Mouse (Mus musculus) thymus, postnatal 25 days (tissue): Measurements from ENCODE around the gene Elovl5.
"Not testable (repeated sequence)": the region's sequence is repeated elsewhere in the genome, so short reads cannot be mapped to it uniquely, and the experiment has no call there.

Experiments
- DNase-seq: peaks from one replicate; pipeline ENCODE4 v3.0.0; 2022

The Elovl5 gene

DNA sequence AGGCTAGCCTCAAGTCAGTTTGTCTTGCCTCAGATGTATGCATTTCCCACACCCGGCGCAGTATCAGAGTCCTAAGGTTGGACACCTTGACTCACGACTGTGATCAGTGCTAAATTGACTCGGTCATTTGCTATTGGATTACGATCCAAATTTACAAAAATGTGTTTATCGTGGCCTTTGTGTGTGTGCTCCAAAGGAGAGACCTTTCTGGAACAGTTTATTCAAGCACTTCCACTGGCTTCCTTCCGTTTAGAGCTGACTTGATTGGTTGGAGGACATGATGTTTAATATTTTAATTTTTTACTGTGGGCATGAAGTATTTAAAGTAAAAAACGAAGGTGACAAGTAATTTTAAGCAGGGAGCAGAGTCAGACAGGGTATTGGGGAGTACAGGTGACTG is 38.8 kb downstream of the Elovl5 start:
- DNase-seq = no peak

DNA sequence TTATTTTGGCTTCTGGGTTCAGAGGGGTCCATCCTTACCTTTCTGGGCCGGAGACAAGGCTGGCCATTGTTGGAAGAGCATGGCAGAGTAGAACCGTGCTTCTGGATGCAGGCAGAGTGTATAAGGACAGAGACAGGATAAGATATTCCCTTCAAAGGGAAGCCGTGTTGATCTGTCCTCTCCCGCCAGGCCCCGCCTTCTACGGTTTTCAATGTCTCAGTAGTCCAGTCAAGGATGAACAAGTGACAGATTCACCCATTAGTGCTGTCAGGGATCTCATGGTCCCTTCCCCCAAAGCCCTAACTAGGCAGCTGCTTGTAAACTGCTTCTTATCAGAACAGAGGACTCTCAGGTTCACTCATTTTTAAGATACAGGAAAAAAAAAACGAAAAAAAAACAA is 41.2 kb downstream of the Elovl5 start:
- no peak for DNase-seq

- no peak for DNase-seq
Measured at GRCm38 (mm10) chr9:77959759-77960158, 42.6 kb downstream of the Elovl5 start.

- DNase-seq = no peak
Measured at GRCm38 (mm10) chr9:77961350-77961749, 44.2 kb downstream of the Elovl5 start.

- DNase-seq = no peak
Measured at GRCm38 (mm10) chr9:77964084-77964483, 46.9 kb downstream of the Elovl5 start.

GRCm38 (mm10) chr9:77965287-77965686 is 48.1 kb downstream of the Elovl5 start:
- no peak for DNase-seq

DNA sequence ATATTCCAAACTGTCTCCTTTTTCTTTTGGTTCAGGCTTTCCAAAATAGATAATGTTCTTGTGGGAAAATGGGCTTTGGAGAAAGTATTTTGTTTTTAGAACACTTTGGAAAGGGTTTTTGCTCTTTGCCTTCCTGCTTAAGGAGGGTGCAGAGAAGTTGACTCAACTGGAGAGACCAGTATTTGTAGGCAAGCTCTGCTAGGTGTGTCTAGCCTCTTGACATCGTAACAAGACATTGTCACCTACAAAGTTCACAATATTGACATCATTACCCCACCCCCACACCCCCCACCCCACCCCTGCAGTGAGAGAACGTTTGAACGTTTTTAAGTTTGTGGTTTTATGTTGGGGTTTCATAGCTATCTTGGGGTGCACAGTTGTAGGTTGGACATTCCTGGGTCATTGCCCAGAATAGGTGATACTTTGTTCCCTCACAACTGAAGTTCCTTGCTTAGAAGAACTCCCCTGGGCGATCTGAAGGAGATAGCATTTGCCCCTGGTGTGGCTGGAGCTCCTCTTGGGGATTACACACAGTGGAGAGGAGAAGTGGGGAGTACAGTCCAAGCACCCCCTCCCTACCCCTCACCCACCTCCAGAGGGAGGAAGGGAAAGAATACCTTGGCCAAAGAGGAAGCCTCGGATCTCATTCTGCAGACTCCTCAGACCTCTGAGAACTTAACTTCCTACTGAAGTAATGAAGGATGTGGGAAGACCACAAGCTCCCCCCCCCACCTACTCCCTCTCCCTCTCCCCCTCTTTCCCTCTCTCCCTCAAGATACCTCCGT is 48.8 kb downstream of the Elovl5 start:
- no peak for DNase-seq

DNA sequence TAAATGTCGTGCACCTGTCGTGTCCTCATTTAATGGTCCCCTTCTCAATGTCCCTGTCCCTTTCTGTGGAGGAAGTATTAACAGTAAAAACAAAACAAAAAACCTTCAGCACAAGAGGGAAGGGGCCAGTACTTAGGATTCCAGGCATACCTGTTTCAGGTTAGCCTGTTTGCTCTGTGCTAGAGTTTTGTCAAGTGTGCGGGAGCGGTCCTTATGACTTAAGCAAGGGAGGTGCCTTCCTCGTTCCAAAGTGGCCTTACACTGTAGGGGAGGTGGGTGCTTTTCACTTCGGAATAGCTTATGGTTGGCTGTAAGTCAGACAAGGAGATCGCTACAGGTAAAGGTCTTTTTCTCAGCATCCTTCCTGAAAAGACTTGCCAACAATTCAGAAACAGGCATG is 49.7 kb downstream of the Elovl5 start:
- DNase-seq = no peak

DNA sequence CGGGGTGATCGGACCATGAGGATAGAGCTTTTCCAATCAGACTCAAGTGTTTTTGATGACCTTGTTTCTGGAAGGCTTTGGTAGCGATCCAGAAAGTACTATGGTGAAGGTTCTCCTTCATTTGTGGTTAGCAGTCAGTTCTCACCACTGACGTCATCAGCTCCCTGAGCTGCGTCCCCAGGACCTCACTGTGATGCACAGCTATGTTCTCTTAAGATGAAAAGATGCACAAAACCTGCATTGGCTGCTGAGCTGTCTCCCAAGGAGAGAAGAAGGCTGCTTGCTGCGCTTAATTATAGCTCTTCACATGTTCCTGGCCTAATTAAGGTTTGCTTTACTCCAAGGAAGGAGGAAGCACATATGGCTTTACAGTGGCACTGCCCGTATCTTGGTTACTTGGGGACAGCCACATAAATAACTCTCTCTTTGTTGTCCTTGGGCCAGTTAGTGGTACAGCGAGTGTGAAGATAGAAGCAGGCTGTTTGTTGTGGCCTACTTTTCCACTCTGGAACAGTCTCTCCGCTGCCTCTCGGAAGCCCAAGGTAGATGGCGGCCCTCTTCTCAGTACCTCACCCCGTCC is 50.5 kb downstream of the Elovl5 start:
- DNase-seq = no peak

DNA sequence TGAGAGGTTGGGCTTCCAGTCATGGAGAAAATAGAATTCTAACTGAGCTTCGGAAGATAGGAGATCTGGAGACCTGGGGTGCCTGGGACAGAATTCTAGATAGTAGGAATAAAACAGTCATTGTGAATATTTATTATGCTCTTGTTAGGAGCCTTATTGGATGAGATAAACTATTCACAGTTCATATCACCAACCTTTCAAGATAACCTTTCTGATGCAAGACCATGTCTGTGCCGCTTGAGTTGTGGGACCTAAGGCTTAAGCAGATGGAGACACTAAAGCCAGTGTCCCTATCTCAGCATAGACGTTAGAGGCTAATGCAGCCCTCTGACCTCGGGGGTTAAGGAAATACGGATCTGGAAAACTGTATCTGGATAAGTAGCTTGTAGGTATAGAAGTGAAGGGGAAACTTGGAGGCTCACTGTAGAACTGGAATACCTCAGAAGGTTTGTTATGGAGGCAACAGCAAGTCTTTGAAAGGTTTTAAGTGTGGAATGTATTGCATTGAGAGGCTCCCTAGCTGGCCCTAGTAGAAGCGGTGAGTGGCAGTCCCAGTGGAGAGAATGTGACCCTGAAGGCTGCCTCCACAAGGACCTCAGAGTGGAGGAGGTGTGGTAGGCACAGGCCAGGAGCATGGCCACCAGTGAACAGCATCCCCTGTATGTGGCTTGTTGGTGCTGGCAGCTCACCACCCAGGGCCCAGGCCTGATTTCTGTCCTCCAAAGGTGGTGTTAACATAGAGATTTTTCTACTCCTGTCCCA is 52.2 kb downstream of the Elovl5 start:
- DNase-seq = no peak

- no peak for DNase-seq
Measured at GRCm38 (mm10) chr9:77979000-77979399, 61.8 kb downstream of the Elovl5 start.

GRCm38 (mm10) chr9:77982616-77983015 is 65.5 kb downstream of the Elovl5 start:
- DNase-seq = no peak

DNA sequence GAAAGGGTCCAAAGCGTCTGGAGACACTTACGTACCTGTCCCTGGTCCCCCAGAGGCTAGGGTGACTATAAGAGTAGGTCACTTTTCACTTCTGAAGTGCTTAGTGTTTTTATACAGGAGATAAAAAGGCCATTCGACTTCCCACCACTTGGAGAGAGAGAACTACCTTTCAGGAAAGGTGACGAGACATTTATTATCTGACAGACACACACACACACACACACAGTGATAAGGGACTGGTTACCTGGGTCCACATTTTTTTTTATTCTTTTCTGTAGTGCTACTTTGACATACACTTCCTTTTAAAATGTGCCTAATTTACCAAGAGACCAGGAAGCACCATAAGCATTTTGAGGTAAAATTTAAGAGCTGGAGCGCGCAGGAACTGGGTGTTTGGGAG is 66.4 kb downstream of the Elovl5 start:
- DNase-seq = no peak

DNA sequence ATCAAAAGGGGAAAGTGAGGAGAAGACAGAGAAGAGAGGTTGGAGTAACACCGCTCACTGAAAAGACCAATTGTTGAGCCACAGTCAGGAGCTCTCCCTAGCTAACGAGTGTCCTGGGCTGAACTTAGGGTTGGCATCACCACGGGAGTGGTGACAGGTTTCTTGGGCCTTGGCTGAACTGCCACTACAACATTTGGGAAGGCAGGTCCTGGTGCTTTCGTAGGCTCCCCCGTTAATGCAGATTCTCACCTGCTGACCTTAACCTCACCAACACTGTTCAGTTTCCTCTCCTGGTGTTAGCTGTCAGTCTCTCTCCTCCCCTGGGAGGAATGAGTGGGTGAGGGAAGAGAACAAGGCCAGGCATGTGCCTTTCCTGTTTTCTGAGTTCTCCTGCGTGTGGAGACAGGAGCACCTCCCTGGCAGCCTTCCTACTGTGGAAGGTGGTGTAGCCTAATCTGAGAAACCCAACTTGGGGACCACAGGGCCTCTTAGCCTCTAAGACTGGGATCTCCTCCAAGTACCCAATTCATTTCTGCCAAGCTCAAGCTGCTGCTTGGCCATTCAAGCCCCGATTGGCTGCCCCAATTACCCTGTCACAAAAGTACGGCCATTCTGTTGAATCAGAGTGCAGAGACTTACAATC is 69.1 kb downstream of the Elovl5 start:
- DNase-seq = no peak

DNA sequence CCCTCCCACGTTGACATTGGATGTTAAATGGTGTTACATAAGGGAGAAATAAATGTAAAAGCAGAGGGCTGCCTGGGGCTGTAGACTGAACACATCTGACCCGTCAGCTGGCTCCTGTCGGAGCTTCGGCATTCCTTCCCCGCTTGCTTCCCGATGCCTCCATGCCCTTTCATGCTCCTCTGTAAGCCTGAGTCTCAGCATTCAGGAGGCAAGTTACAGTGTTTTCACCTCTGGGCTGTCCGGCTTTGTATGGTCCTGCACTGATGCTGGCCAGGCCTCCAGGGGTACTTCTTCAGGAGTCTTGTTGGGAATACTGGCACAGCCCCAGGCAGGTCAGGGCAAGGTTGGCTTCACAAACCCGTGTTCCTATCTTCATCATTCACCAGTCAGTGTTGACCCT is 72.5 kb downstream of the Elovl5 start:
- DNase-seq = no peak

DNA sequence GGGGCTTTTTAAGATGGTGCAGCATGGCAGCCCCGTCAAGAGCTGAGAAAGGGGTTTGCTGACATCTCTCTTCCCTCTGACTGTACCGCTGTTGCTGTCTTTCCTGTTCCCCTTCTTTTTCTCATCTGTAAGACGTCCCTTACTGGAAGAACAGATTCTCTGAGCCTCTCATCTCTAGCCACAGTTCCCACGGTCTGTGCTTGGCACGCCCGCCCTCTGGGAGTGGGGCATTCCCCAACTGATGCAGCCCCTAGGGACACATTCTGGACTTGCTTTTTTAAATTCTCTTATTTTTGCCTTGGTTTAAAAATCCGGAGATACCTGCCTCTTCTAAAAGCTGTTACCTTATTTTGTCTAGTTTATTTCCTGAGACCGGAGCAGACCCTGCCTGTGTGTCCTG is 73.1 kb downstream of the Elovl5 start:
- no peak for DNase-seq

DNA sequence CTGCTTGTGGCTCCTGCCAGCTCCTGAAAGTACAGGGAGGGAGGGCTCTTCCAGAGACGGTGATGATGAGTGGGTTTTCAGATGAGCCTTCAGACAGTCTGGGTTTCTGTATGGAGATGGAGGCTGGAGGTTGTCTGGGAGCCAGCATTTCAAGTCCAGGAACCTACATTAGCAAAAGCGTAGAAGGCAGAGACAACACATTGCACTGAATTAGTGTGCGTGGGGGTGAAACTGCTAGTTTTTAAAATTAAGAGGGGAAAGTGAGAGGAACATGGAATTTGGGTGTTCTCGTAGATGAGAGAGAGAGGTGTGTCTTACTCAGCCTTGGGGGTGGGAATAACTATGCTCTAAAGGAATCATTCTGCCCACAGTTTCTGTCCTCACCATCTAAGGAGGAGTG is 74.5 kb downstream of the Elovl5 start:
- no peak for DNase-seq

GRCm38 (mm10) chr9:77992276-77992675 is 75.1 kb downstream of the Elovl5 start:
- no peak for DNase-seq

- no peak for DNase-seq
Measured at GRCm38 (mm10) chr9:77993101-77993500, 75.9 kb downstream of the Elovl5 start.

- DNase-seq = not testable (repeated sequence)
Measured at GRCm38 (mm10) chr9:77993538-77994255, 76.5 kb downstream of the Elovl5 start.

DNA sequence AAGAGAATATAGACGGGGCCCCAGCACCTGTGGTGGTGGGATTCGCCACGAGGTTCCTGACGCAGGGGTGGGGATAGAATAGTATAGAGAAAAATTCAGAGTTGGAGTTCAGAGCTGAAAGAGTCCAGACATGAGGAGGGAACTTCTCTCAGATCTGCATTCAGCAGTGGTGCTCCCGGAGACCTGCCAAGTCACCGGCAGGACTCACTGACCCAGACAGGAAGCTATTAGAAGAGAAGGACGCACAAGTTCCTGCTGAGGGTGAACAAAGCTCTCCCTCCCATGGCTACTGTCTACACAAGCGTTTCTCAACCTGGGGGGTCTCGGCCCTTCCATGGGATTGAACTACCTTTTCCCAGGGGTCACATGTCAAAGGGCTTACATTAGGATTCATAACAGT is 78.1 kb downstream of the Elovl5 start:
- no peak for DNase-seq

GRCm38 (mm10) chr9:78000586-78001500 is 83.7 kb downstream of the Elovl5 start:
- no peak for DNase-seq
